Mouse (Mus musculus) heart, adult 2 months (tissue): ENCODE data around the gene Lao1.

Source experiments
- CTCF ChIP-seq: fragments of 200-600 bp; IDR thresholded peaks from 2 replicates; pipeline ENCODE4 v1.8.1; 2022; ENCODE audit warnings: antibody characterized with exemption, mild to moderate bottlenecking, moderate library complexity
- EP300 ChIP-seq: fragments of 200-500 bp; IDR thresholded peaks from 2 replicates; pipeline ENCODE4 v1.6.1; 2011; ENCODE audit warnings: low read depth, low read length, control low read depth; ENCODE audit not compliant: insufficient read depth
- POLR2A ChIP-seq: fragments of 200-500 bp; IDR thresholded peaks from 2 replicates; pipeline ENCODE4 v1.6.1; 2011; ENCODE audit warnings: mild to moderate bottlenecking, low read depth, low read length, control low read depth; ENCODE audit not compliant: insufficient read depth

- TF ChIP-seq CTCF (no peak), POLR2A (no peak), EP300 (no peak)
Observed at GRCm38 (mm10) chr4:118997127-118997542, 35.8 kb downstream of the Lao1 start.
